10 mouse cellular contexts compared by ENCODE assay signal in genomic region chr17:86507342-86508211, GRCm38 (mm10). TPM values are rescaled to one million over a fixed set of nuclear protein-coding genes. Genes with fewer than 3 reads are reported as not detected.
DNase-seq lines count a peak whose midpoint lies in the region; ATAC-seq lines count a peak whose summit lies in the region.
"Had no signal": no experiment of that assay in that cellular context is flagged by ENCODE, and none has a peak within 500 bp of the region (broad histone marks: within the 10 kb centered on the region; RNA-seq: fewer than 3 reads in every experiment).

No protein-coding gene starts in this region.

- H3K27ac ChIP-seq in heart, embryonic 13.5 days (replicated peaks) = peak overlapping the region; percentile 82
- H3K27ac ChIP-seq in limb, embryonic 10.5 days = peak overlapping the region; percentile 46; the same call in 1 of the 2 replicates
- no peak overlapping the region for H3K27ac ChIP-seq in forebrain, embryonic 13.5 days
- H3K27ac ChIP-seq: macrophage had no signal

- no peak overlapping the region for H3K4me2 ChIP-seq in heart, embryonic 13.5 days
- no peak overlapping the region for H3K4me2 ChIP-seq in forebrain, embryonic 13.5 days

- peaks cover 39% of the 10 kb centered on the region for H3K4me1 ChIP-seq in heart, embryonic 13.5 days
- peaks cover 14% of the 10 kb centered on the region for H3K4me1 ChIP-seq in limb, embryonic 10.5 days
- no peaks in the 10 kb centered on the region for H3K4me1 ChIP-seq in forebrain, embryonic 13.5 days

- peak; percentile 31 for DNase-seq in cerebellum, postnatal 10 days
- no peak for DNase-seq in cerebellum, postnatal 4 days (ENCODE audit: low spot score in 2 of 2)
- peak; percentile 65 for DNase-seq in adrenal gland, postnatal 10 days
- DNase-seq in limb, embryonic 10.5 days (ENCODE audit: low spot score) = no peak
- DNase-seq in ovary, postnatal 10 days (ENCODE audit: low spot score) = no peak
- DNase-seq in urinary bladder, adult 2 months (ENCODE audit: low spot score) = no peak

- peaks cover 3% of the 10 kb centered on the region; the same call in 1 of the 2 replicates for H3K36me3 ChIP-seq in heart, embryonic 13.5 days
- H3K36me3 ChIP-seq in limb, embryonic 10.5 days = no peaks in the 10 kb centered on the region
- H3K36me3 ChIP-seq in forebrain, embryonic 13.5 days (ENCODE audit: poor library complexity, severe bottlenecking) = no peaks in the 10 kb centered on the region

- no peak overlapping the region for H3K4me3 ChIP-seq in heart, embryonic 13.5 days
- H3K4me3 ChIP-seq in limb, embryonic 10.5 days = no peak overlapping the region
- H3K4me3 ChIP-seq in forebrain, embryonic 13.5 days = no peak overlapping the region

- no peak for ATAC-seq in heart, embryonic 13.5 days (ENCODE audit: extremely low read depth, insufficient number of reproducible peaks, low FRiP score, low TSS enrichment)
- ATAC-seq in forebrain, embryonic 13.5 days = no peak

- whole genome bisulfite sequencing in heart, embryonic 13.5 days = 60% methylated on average over 19 of the region's 19 CpGs
- 83% methylated on average over 19 of the region's 19 CpGs for WGBS in limb, embryonic 10.5 days
- WGBS in forebrain, embryonic 13.5 days = 79% methylated on average over 19 of the region's 19 CpGs

- no peaks in the 10 kb centered on the region for H3K27me3 ChIP-seq in heart, embryonic 13.5 days (replicated peaks)
- no peaks in the 10 kb centered on the region for H3K27me3 ChIP-seq in limb, embryonic 10.5 days (ENCODE audit: low read depth, poor library complexity, severe bottlenecking)
- H3K27me3 ChIP-seq in forebrain, embryonic 13.5 days = no peaks in the 10 kb centered on the region

- H3K9me3 ChIP-seq in heart, embryonic 13.5 days = no peaks in the 10 kb centered on the region
- no peaks in the 10 kb centered on the region for H3K9me3 ChIP-seq in limb, embryonic 10.5 days (replicated peaks)
- no peaks in the 10 kb centered on the region for H3K9me3 ChIP-seq in forebrain, embryonic 13.5 days (replicated peaks)

- no peak overlapping the region for H3K9ac ChIP-seq in heart, embryonic 13.5 days
- H3K9ac ChIP-seq in forebrain, embryonic 13.5 days = no peak overlapping the region

RNA-seq across cellular contexts. Expression of gene Gm10309, which starts 2.5 kb away (rescaled TPM):
- total RNA-seq in adrenal gland, postnatal 10 days (2021) = under 1 TPM in 1 of 2 experiments, not detected in 1; 0.15 TPM
- 0.25 and 0.36 TPM in 2 replicates for polyA plus RNA-seq in heart, embryonic 13.5 days (2015; fragmentation: Nextera tagmentation; extraction: Ambion mirVana)
- 0.16 TPM in 2 replicates for polyA plus RNA-seq in limb, embryonic 10.5 days (2016; fragmentation: Nextera tagmentation; extraction: Ambion mirVana)
- 0.14 and 0.24 TPM in 2 replicates for polyA plus RNA-seq in urinary bladder, adult 2 months (2012; rRNA removed)
- 0.25 and 0.37 TPM in 2 replicates for polyA plus RNA-seq in forebrain, embryonic 13.5 days (2015; fragmentation: Nextera tagmentation; extraction: Ambion mirVana)
- total RNA-seq: common myeloid progenitor, adult 5-6 weeks had no signal
- polyA plus RNA-seq: macrophage had no signal

Comparison
In these comparisons a context has a peak if more than half of its experiments do, and no peak if none do; other contexts are left out.
1. DNase-seq: peak in cerebellum, postnatal 10 days (2 of 2) and adrenal gland, postnatal 10 days (single experiment); none in cerebellum, postnatal 4 days (0 of 2), limb, embryonic 10.5 days (single experiment), ovary, postnatal 10 days (single experiment) and urinary bladder, adult 2 months (single experiment).